Mouse (Mus musculus): Measurements from ENCODE around the gene Tnnc1.

Tnnc1 gene

GRCm38 (mm10) chr14:31208084-31208483 is at the start of gene Tnnc1:
TSS of gene Tnnc1 (plus strand) at chr14:31208312.
- TF ChIP-seq NANOG (IDR thresholded peaks at IDR 0.05; ENCODE audit: borderline replicate concordance, low read length) (no peak), POU5F1 (IDR thresholded peaks at IDR 0.05; ENCODE audit: borderline replicate concordance, low read length) (no peak), CTCF (conservative IDR thresholded peaks at IDR 0.05; ENCODE audit: low read length) (no peak)

DNA sequence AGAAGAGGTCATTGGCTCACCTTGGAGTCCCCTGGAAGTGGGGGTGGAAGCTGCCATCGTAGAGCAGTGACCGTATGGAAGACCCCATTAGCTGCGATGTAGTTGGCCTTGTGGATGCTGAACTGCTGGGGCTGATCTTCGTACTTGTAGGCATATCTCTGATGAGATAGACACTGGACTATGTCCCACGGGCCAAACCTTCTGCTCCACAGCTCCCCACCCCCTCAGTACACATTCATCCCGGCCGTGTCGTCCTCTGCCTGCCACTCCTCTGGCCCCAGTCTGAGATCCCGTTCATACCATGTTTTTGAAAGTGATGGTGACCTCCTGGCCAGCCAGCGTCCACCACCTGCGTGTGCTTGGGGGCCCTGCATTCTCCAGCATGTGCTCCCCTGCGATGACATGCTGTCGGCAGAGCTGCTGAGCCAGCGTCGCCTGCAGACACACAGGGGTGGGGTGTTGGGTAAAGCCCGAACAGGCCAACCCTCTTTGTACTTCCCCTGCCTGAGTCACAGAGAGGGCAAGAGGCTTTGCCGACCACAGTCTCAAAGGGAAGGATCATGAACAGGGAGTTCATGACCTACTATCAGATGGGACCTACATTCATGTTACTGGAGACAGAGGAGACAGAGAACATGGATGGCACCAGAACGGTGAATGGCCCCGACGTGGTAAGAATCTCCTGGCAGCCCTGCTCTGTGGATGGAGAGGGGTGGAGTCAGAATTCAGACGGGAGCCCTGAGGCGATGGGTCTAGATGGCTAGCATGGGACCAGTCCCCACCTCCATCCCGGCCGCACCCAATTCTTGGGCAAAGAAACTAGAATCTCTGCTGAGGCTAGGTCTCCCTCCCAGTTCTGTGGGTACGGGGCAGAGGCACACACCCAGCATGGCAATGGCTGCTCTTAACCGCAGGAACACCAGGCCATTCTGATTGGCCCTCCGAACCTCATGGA is 47.6 kb upstream of the Tnnc1 start:
- H3K4me1 ChIP-seq (replicated peaks; ENCODE audit: low read depth, low read length) = peaks cover 29% of the 10 kb centered on the region
- peaks cover 20% of the 10 kb centered on the region for H3K27me3 ChIP-seq (ENCODE audit: insufficient read depth, low read length)
- TF ChIP-seq NANOG (IDR thresholded peaks at IDR 0.05; ENCODE audit: borderline replicate concordance, low read length) (no peak), POU5F1 (IDR thresholded peaks at IDR 0.05; ENCODE audit: borderline replicate concordance, low read length) (no peak), CTCF (conservative IDR thresholded peaks at IDR 0.05; ENCODE audit: low read length) (no peak)
- no peaks in the 10 kb centered on the region for H3K36me3 ChIP-seq (ENCODE audit: insufficient read depth, low read length)
- no peaks in the 10 kb centered on the region for H3K9me3 ChIP-seq (ENCODE audit: low read length)
- H3K4me3 ChIP-seq (replicated peaks; ENCODE audit: low read length) = no peak overlapping the region

More at GRCm38 (mm10) chr14:31208084-31208483, at the start of gene Tnnc1:
- Histone ChIP-seq H3K9me3 (ENCODE audit: low read length) (no peaks in the 10 kb centered on the region), H3K36me3 (ENCODE audit: insufficient read depth, low read length) (peaks cover 22% of the 10 kb centered on the region), H3K27me3 (ENCODE audit: insufficient read depth, low read length) (peaks cover 2% of the 10 kb centered on the region; the same call in 1 of the 2 replicates), H3K4me3 (replicated peaks; ENCODE audit: low read length) (peak within 1 kb of the TSS; percentile 88), H3K4me1 (replicated peaks; ENCODE audit: low read depth, low read length) (peaks cover 32% of the 10 kb centered on the region)

- H3K36me3 ChIP-seq (ENCODE audit: insufficient read depth, low read length) = no peaks in the 10 kb centered on the region
- no peak overlapping the region for H3K4me3 ChIP-seq (replicated peaks; ENCODE audit: low read length)
- no peaks in the 10 kb centered on the region for H3K9me3 ChIP-seq (ENCODE audit: low read length)
- H3K27me3 ChIP-seq (ENCODE audit: insufficient read depth, low read length) = peaks cover 20% of the 10 kb centered on the region
- TF ChIP-seq CTCF (conservative IDR thresholded peaks at IDR 0.05; ENCODE audit: low read length) = no peak
- peaks cover 25% of the 10 kb centered on the region for H3K4me1 ChIP-seq (replicated peaks; ENCODE audit: low read depth, low read length)
Observed at GRCm38 (mm10) chr14:31161191-31161590, 46.9 kb upstream of the Tnnc1 start.

DNA sequence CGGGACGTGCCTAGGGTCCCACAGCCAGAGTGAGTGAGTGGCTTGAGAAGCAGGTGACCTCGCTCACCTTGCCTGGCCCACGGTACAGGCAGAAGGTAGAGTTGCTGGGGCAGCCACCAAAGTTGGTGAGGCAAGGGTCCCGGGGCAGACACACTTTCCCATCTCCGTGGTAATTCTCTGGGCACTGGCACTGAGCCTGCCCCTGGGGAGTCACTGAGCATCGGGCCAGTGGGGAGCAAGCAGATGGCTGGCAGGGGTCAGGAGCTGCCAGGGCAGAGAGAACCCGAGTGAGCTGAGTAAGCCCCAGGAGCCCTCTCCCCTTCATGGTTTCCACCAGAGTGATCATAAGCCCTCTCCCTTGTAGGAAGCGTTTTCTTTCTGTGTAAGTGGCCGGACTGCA is 46.5 kb upstream of the Tnnc1 start:
- Histone ChIP-seq H3K36me3 (ENCODE audit: insufficient read depth, low read length) (no peaks in the 10 kb centered on the region), H3K4me3 (replicated peaks; ENCODE audit: low read length) (no peak overlapping the region), H3K9me3 (ENCODE audit: low read length) (no peaks in the 10 kb centered on the region), H3K4me1 (replicated peaks; ENCODE audit: low read depth, low read length) (peaks cover 25% of the 10 kb centered on the region), H3K27me3 (ENCODE audit: insufficient read depth, low read length) (peaks cover 20% of the 10 kb centered on the region)
- TF ChIP-seq NANOG (IDR thresholded peaks at IDR 0.05; ENCODE audit: borderline replicate concordance, low read length) = no peak
- TF ChIP-seq CTCF (conservative IDR thresholded peaks at IDR 0.05; ENCODE audit: low read length) = no peak
- TF ChIP-seq POU5F1 (IDR thresholded peaks at IDR 0.05; ENCODE audit: borderline replicate concordance, low read length) = no peak

DNA sequence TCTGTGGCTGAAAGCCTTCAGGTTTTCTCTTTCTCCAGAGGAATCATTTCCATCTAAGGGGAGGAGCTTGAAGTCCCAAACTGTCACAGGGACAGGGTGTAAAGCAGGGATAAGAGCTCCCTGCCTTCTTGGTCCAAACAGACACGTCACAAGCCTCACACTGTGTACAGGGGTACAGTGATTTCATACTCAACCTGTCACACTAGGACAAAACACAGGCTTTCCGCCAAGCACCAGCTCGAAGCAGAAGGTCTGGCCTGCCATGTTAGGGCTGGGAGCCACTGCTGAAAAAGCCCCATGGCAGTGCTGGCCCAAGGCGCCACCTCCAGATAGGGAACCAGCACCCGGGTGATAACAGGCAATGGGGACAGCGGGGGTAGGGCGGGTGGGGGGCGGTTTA is 44.0 kb upstream of the Tnnc1 start:
- H3K9me3 ChIP-seq (ENCODE audit: low read length) = no peaks in the 10 kb centered on the region
- peaks cover 22% of the 10 kb centered on the region for H3K27me3 ChIP-seq (ENCODE audit: insufficient read depth, low read length)
- H3K36me3 ChIP-seq (ENCODE audit: insufficient read depth, low read length) = no peaks in the 10 kb centered on the region
- H3K4me3 ChIP-seq (replicated peaks; ENCODE audit: low read length) = peak overlapping the region; percentile 14; the same call in 1 of the 2 replicates
- H3K4me1 ChIP-seq (replicated peaks; ENCODE audit: low read depth, low read length) = peaks cover 34% of the 10 kb centered on the region
- TF ChIP-seq NANOG (IDR thresholded peaks at IDR 0.05; ENCODE audit: borderline replicate concordance, low read length) (no peak), CTCF (conservative IDR thresholded peaks at IDR 0.05; ENCODE audit: low read length) (no peak), POU5F1 (IDR thresholded peaks at IDR 0.05; ENCODE audit: borderline replicate concordance, low read length) (no peak)

DNA sequence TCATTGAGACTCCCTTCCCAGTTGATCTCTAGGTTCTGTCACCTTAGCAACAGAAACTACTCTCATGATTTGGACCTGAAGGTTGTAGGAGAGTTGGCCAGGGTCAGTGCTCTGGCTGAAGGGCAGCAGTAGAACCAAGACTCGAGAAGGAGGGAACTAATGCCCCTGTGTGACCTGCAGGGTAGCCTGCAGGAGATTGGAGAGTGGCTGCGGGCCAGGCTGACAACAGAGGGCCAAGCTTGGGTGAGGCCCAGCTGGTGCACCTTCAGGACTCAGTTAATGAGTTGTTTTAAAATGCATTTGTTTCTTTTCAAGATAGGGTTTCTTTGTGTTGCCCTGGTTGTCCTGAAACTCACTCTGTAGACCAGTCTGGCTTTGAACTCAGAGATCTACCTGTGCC is 43.1 kb upstream of the Tnnc1 start:
- peaks cover 22% of the 10 kb centered on the region for H3K27me3 ChIP-seq (ENCODE audit: insufficient read depth, low read length)
- H3K4me3 ChIP-seq (replicated peaks; ENCODE audit: low read length) = no peak overlapping the region
- TF ChIP-seq NANOG (IDR thresholded peaks at IDR 0.05; ENCODE audit: borderline replicate concordance, low read length) (no peak), CTCF (conservative IDR thresholded peaks at IDR 0.05; ENCODE audit: low read length) (no peak)
- no peaks in the 10 kb centered on the region for H3K9me3 ChIP-seq (ENCODE audit: low read length)
- peaks cover 38% of the 10 kb centered on the region for H3K4me1 ChIP-seq (replicated peaks; ENCODE audit: low read depth, low read length)
- H3K36me3 ChIP-seq (ENCODE audit: insufficient read depth, low read length) = peaks cover 1% of the 10 kb centered on the region; the same call in 1 of the 2 replicates

GRCm38 (mm10) chr14:31165458-31165857 is 42.7 kb upstream of the Tnnc1 start:
- Histone ChIP-seq H3K27me3 (ENCODE audit: insufficient read depth, low read length) (peaks cover 18% of the 10 kb centered on the region), H3K9me3 (ENCODE audit: low read length) (no peaks in the 10 kb centered on the region), H3K36me3 (ENCODE audit: insufficient read depth, low read length) (peaks cover 6% of the 10 kb centered on the region), H3K4me3 (replicated peaks; ENCODE audit: low read length) (no peak overlapping the region), H3K4me1 (replicated peaks; ENCODE audit: low read depth, low read length) (peaks cover 38% of the 10 kb centered on the region)
- TF ChIP-seq NANOG (IDR thresholded peaks at IDR 0.05; ENCODE audit: borderline replicate concordance, low read length) (no peak), CTCF (conservative IDR thresholded peaks at IDR 0.05; ENCODE audit: low read length) (no peak), POU5F1 (IDR thresholded peaks at IDR 0.05; ENCODE audit: borderline replicate concordance, low read length) (no peak)

- TF ChIP-seq NANOG (IDR thresholded peaks at IDR 0.05; ENCODE audit: borderline replicate concordance, low read length) (no peak), CTCF (conservative IDR thresholded peaks at IDR 0.05; ENCODE audit: low read length) (no peak), POU5F1 (IDR thresholded peaks at IDR 0.05; ENCODE audit: borderline replicate concordance, low read length) (no peak)
- Histone ChIP-seq H3K4me3 (replicated peaks; ENCODE audit: low read length) (no peak overlapping the region), H3K36me3 (ENCODE audit: insufficient read depth, low read length) (peaks cover 12% of the 10 kb centered on the region), H3K27me3 (ENCODE audit: insufficient read depth, low read length) (peaks cover 17% of the 10 kb centered on the region), H3K9me3 (ENCODE audit: low read length) (no peaks in the 10 kb centered on the region), H3K4me1 (replicated peaks; ENCODE audit: low read depth, low read length) (peaks cover 44% of the 10 kb centered on the region)
Observed at GRCm38 (mm10) chr14:31165991-31166630, 42.0 kb upstream of the Tnnc1 start.
